24 mouse cellular contexts compared by ENCODE assay signal in the genomic region with DNA sequence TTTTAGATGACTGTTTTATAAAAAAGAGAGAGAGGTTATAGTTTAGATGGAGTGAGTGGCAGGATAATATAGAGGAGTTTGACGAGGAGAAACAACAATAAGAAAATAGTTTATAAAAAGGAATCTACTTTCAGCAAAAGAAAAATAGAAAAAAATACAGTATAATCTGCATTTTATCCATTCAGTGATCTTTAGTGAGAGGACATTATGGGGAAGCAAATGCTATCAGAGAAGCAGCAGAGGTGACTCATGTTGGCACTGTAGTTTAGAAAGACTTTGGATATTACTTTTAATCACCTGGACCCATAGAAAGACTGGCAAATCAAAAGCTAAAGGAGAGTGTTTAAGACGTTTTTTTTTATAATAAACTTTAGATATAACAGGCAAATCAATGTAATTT. TPM values are rescaled to one million over a fixed set of nuclear protein-coding genes. Genes with fewer than 3 reads are reported as not detected.
"Had no signal": no experiment of that assay in that cellular context is flagged by ENCODE, and none has a peak within 500 bp of the region (broad histone marks: within the 10 kb centered on the region; RNA-seq: fewer than 3 reads in every experiment).

No protein-coding gene starts in this region.

- H3K9ac ChIP-seq: neural tube, embryonic 13.5 days; neural tube, embryonic 15.5 days; stomach, embryonic 15.5 days had no signal

- H3K36me3 ChIP-seq: neural tube, embryonic 13.5 days; neural tube, embryonic 15.5 days; stomach, embryonic 15.5 days had no signal

- DNase-seq: retina, postnatal 1 day; right cerebral cortex, adult 18-20 months; right cerebral cortex, postnatal 14 days; right cerebral cortex, postnatal 25 days; right cerebral cortex, postnatal 4 days; spleen, adult 18-20 months; thymus, adult 18-20 months; thymus, adult 2 months; thymus, postnatal 14 days; thymus, postnatal 25 days; thymus, postnatal 36 days; thymus, postnatal 4 days had no signal

- H3K4me1 ChIP-seq: neural tube, embryonic 13.5 days; neural tube, embryonic 15.5 days; stomach, embryonic 15.5 days had no signal

- H3K4me3 ChIP-seq: neural tube, embryonic 13.5 days; neural tube, embryonic 15.5 days; stomach, embryonic 15.5 days had no signal

- H3K9me3 ChIP-seq: neural tube, embryonic 13.5 days; neural tube, embryonic 15.5 days; stomach, embryonic 15.5 days had no signal

- H3K27ac ChIP-seq: neural tube, embryonic 13.5 days; neural tube, embryonic 15.5 days; stomach, embryonic 15.5 days; stomach, postnatal 0 days had no signal

- H3K27me3 ChIP-seq: neural tube, embryonic 13.5 days; neural tube, embryonic 15.5 days; stomach, embryonic 15.5 days had no signal

RNA-seq across cellular contexts. Expression of a gene that starts 17.0 kb away (rescaled TPM):
- total RNA-seq: neutrophil, adult 5-6 weeks had no signal
- polyA plus RNA-seq: neural tube, embryonic 13.5 days; neural tube, embryonic 14.5 days; neural tube, embryonic 15.5 days; small intestine, adult 2 months; spleen, adult 2 months; stomach, embryonic 14.5 days; stomach, embryonic 15.5 days; stomach, embryonic 16.5 days; stomach, postnatal 0 days; thymus, adult 2 months; thymus, postnatal 0 days; urinary bladder, adult 2 months had no signal
